Mouse (Mus musculus) MEL (cell line): ENCODE data around the gene 2410004B18Rik. TPM values are rescaled to one million over a fixed set of nuclear protein-coding genes. Genes with fewer than 3 reads are reported as not detected.

ENCODE experiments used
- DNase-seq: peaks from one replicate; pipeline ENCODE4 v3.0.0; 2011; ENCODE audit warnings: low read depth, low spot score
- H3K27ac ChIP-seq: 2 replicates; pipeline ENCODE4 v1.5.1; 2012; ENCODE audit warnings: low read depth, mild to moderate bottlenecking, control low read depth, low read length, moderate library complexity; ENCODE audit not compliant: control insufficient read depth
- H3K27me3 ChIP-seq, 2 experiments: fragments of 150-350 bp in 1 of 2; sonication (generic) in 1 of 2; 2 replicates each; pipeline ENCODE4 v1.6.1; 2012; ENCODE audit warnings: low read length in 2 of 2, mild to moderate bottlenecking in 2 of 2, improper control_type of control experiment in 1 of 2, moderate library complexity in 1 of 2; ENCODE audit not compliant: insufficient read depth in 2 of 2, control insufficient read depth in 1 of 2
- H3K36me3 ChIP-seq, 2 experiments: 2 replicates each; pipeline ENCODE4 v1.6.1; 2012 to 2014; ENCODE audit warnings: low read length in 2 of 2, improper control_type of control experiment in 1 of 2, inconsistent platforms in 1 of 2, mild to moderate bottlenecking in 1 of 2; ENCODE audit not compliant: insufficient read depth in 2 of 2, control insufficient read depth in 1 of 2
- H3K4me1 ChIP-seq, 2 experiments: fragments of 150-350 bp in 1 of 2; sonication (generic) in 1 of 2; 2 replicates each; pipeline ENCODE4 v1.6.1; 2012; ENCODE audit warnings: low read length in 2 of 2, improper control_type of control experiment in 1 of 2, mild to moderate bottlenecking in 1 of 2; ENCODE audit not compliant: insufficient read depth in 2 of 2, control insufficient read depth in 1 of 2
- H3K4me3 ChIP-seq, 2 experiments: fragments of 150-350 bp in 1 of 2; sonication (generic) in 1 of 2; 2 replicates each; pipeline ENCODE4 v1.5.1; 2012; ENCODE audit warnings: low read depth in 2 of 2, low read length in 2 of 2, mild to moderate bottlenecking in 2 of 2, moderate library complexity in 2 of 2, control low read depth in 1 of 2, improper control_type of control experiment in 1 of 2; ENCODE audit not compliant: control insufficient read depth in 1 of 2, insufficient read depth in 1 of 2
- H3K79me2 ChIP-seq: 2 replicates; pipeline ENCODE4 v1.6.1; 2012; ENCODE audit warnings: mild to moderate bottlenecking, low read length, moderate library complexity; ENCODE audit not compliant: control insufficient read depth, poor library complexity, insufficient read depth
- H3K9ac ChIP-seq: 2 replicates; pipeline ENCODE4 v1.6.1; 2012; ENCODE audit warnings: low read depth, mild to moderate bottlenecking, control low read depth, low read length, moderate library complexity; ENCODE audit not compliant: control insufficient read depth, poor library complexity, severe bottlenecking
- H3K9me3 ChIP-seq: fragments of 150-350 bp; sonication (generic); replicated peaks from 2 replicates; pipeline ENCODE4 v1.6.1; 2012; ENCODE audit warnings: mild to moderate bottlenecking, low read length, improper control_type of control experiment, moderate library complexity; ENCODE audit not compliant: insufficient read depth
- BHLHE40 ChIP-seq: IDR thresholded peaks from 2 replicates; pipeline ENCODE4 v1.6.1; 2012; ENCODE audit warnings: low read depth, mild to moderate bottlenecking, inconsistent platforms, low read length, improper control_type of control experiment, borderline replicate concordance
- CHD2 ChIP-seq: IDR thresholded peaks from 2 replicates; pipeline ENCODE4 v1.6.1; 2011; ENCODE audit warnings: low read length, improper control_type of control experiment
- CTCF ChIP-seq, 3 experiments: IDR thresholded peaks in 2 of 3; conservative IDR thresholded peaks in 1 of 3; 2 replicates each; pipeline ENCODE4 v1.5.1; 2011 to 2012; ENCODE audit warnings: low read length in 3 of 3, low read depth in 2 of 3, mild to moderate bottlenecking in 2 of 3, improper control_type of control experiment in 1 of 3, inconsistent platforms in 1 of 3, mixed read lengths in 1 of 3, moderate library complexity in 1 of 3; ENCODE audit not compliant: control insufficient read depth in 1 of 3, insufficient read depth in 1 of 3, poor library complexity in 1 of 3, severe bottlenecking in 1 of 3
- E2F4 ChIP-seq: IDR thresholded peaks from 2 replicates; pipeline ENCODE4 v1.6.1; 2011; ENCODE audit warnings: low read depth, low read length, improper control_type of control experiment, borderline replicate concordance
- ELF1 ChIP-seq: IDR thresholded peaks from 2 replicates; pipeline ENCODE4 v1.6.1; 2014; ENCODE audit warnings: low read depth, mild to moderate bottlenecking, inconsistent platforms, low read length, improper control_type of control experiment, moderate library complexity
- ETS1 ChIP-seq: IDR thresholded peaks from 2 replicates; pipeline ENCODE4 v1.6.1; 2012; ENCODE audit warnings: low read depth, mild to moderate bottlenecking, inconsistent platforms, low read length, improper control_type of control experiment, moderate library complexity
- GABPA ChIP-seq: IDR thresholded peaks from 2 replicates; pipeline ENCODE4 v1.6.1; 2012; ENCODE audit warnings: low read depth, mild to moderate bottlenecking, inconsistent platforms, low read length, improper control_type of control experiment, moderate library complexity
- GATA1 ChIP-seq: IDR thresholded peaks from 2 replicates; pipeline ENCODE4 v1.6.1; 2011; ENCODE audit warnings: low read depth, low read length, improper control_type of control experiment
- HCFC1 ChIP-seq: IDR thresholded peaks from 2 replicates; pipeline ENCODE4 v1.6.1; 2012; ENCODE audit warnings: low read depth, mild to moderate bottlenecking, inconsistent platforms, low read length, improper control_type of control experiment, moderate library complexity
- JUND ChIP-seq: IDR thresholded peaks from 2 replicates; pipeline ENCODE4 v1.6.1; 2011; ENCODE audit warnings: low read depth, mild to moderate bottlenecking, improper control_type of control experiment, low read length
- KAT2A ChIP-seq: conservative IDR thresholded peaks from 2 replicates; pipeline ENCODE4 v1.6.1; 2012; ENCODE audit warnings: low read depth, low read length, improper control_type of control experiment, inconsistent platforms
- MAFK ChIP-seq: IDR thresholded peaks from 2 replicates; pipeline ENCODE4 v1.6.1; 2011; ENCODE audit warnings: low read depth, mild to moderate bottlenecking, low read length, improper control_type of control experiment, borderline replicate concordance
- MAX ChIP-seq: IDR thresholded peaks from 2 replicates; pipeline ENCODE4 v1.6.1; 2011; ENCODE audit warnings: low read length, improper control_type of control experiment
- MEF2A ChIP-seq: IDR thresholded peaks from 2 replicates; pipeline ENCODE4 v1.6.1; 2014; ENCODE audit warnings: low read depth, mild to moderate bottlenecking, inconsistent platforms, low read length, improper control_type of control experiment; ENCODE audit not compliant: poor library complexity, insufficient replicate concordance, severe bottlenecking; ENCODE audit errors: extremely low read depth
- MXI1 ChIP-seq: IDR thresholded peaks from 2 replicates; pipeline ENCODE4 v1.6.1; 2011; ENCODE audit warnings: mild to moderate bottlenecking, low read depth, low read length, improper control_type of control experiment
- MYB ChIP-seq: IDR thresholded peaks from 2 replicates; pipeline ENCODE4 v1.6.1; 2011; ENCODE audit warnings: mild to moderate bottlenecking, low read depth, low read length, improper control_type of control experiment
- MYC ChIP-seq: IDR thresholded peaks from 2 replicates; pipeline ENCODE4 v1.6.1; 2011; ENCODE audit warnings: low read depth, mild to moderate bottlenecking, low read length, improper control_type of control experiment, moderate library complexity
- NELFE ChIP-seq: IDR thresholded peaks from 2 replicates; pipeline ENCODE4 v1.6.1; 2011; ENCODE audit warnings: low read depth, low read length, improper control_type of control experiment
- NRF1 ChIP-seq: IDR thresholded peaks from 2 replicates; pipeline ENCODE4 v1.6.1; 2014; ENCODE audit warnings: low read depth, mild to moderate bottlenecking, inconsistent platforms, low read length, improper control_type of control experiment, moderate library complexity; ENCODE audit not compliant: poor library complexity, insufficient read depth, severe bottlenecking
- POLR2A ChIP-seq, 2 experiments: IDR thresholded peaks; 2 replicates each; pipeline ENCODE4 v1.6.1; 2011 to 2012; ENCODE audit warnings: low read length in 2 of 2, mild to moderate bottlenecking in 2 of 2, control low read depth in 1 of 2, improper control_type of control experiment in 1 of 2, low read depth in 1 of 2, moderate library complexity in 1 of 2; ENCODE audit not compliant: control insufficient read depth in 1 of 2, insufficient read depth in 1 of 2, poor library complexity in 1 of 2
- POLR2AphosphoS2 ChIP-seq: IDR thresholded peaks from 2 replicates; pipeline ENCODE4 v1.6.1; 2011; ENCODE audit warnings: low read length, improper control_type of control experiment
- POLR2AphosphoS5 ChIP-seq: IDR thresholded peaks from 2 replicates; pipeline ENCODE4 v1.6.1; 2012; ENCODE audit warnings: low read depth, borderline replicate concordance, mild to moderate bottlenecking, inconsistent platforms, low read length, moderate library complexity, mixed read lengths
- RCOR1 ChIP-seq: IDR thresholded peaks from 2 replicates; pipeline ENCODE4 v1.6.1; 2012; ENCODE audit warnings: low read depth, mild to moderate bottlenecking, inconsistent platforms, low read length, improper control_type of control experiment
- SIN3A ChIP-seq: IDR thresholded peaks from 2 replicates; pipeline ENCODE4 v1.6.1; 2012; ENCODE audit warnings: low read length, improper control_type of control experiment, inconsistent platforms
- SMC3 ChIP-seq: IDR thresholded peaks from 2 replicates; pipeline ENCODE4 v1.6.1; 2011; ENCODE audit warnings: low read depth, low read length, improper control_type of control experiment
- TAL1 ChIP-seq: IDR thresholded peaks from 2 replicates; pipeline ENCODE4 v1.6.1; 2012; ENCODE audit warnings: mild to moderate bottlenecking, inconsistent platforms, low read length, moderate library complexity, mixed read lengths
- TCF12 ChIP-seq: IDR thresholded peaks from 2 replicates; pipeline ENCODE4 v1.6.1; 2014; ENCODE audit warnings: low read depth, mild to moderate bottlenecking, inconsistent platforms, low read length, improper control_type of control experiment, moderate library complexity
- UBTF ChIP-seq: IDR thresholded peaks from 2 replicates; pipeline ENCODE4 v1.6.1; 2012; ENCODE audit warnings: low read depth, mild to moderate bottlenecking, inconsistent platforms, low read length, improper control_type of control experiment, moderate library complexity, borderline replicate concordance; ENCODE audit not compliant: insufficient read depth
- USF1 ChIP-seq: IDR thresholded peaks from 2 replicates; pipeline ENCODE4 v1.6.1; 2014; ENCODE audit warnings: low read depth, mild to moderate bottlenecking, inconsistent platforms, low read length, improper control_type of control experiment, moderate library complexity
- ZC3H11A ChIP-seq: IDR thresholded peaks from 2 replicates; pipeline ENCODE4 v1.6.1; 2012; ENCODE audit warnings: low read depth, mild to moderate bottlenecking, inconsistent platforms, low read length, improper control_type of control experiment
- ZKSCAN1 ChIP-seq: IDR thresholded peaks from 2 replicates; pipeline ENCODE4 v1.6.1; 2012; ENCODE audit warnings: low read depth, mild to moderate bottlenecking, inconsistent platforms, low read length, improper control_type of control experiment, moderate library complexity
- ZNF384 ChIP-seq: IDR thresholded peaks from 2 replicates; pipeline ENCODE4 v1.6.1; 2012; ENCODE audit warnings: low read depth, mild to moderate bottlenecking, inconsistent platforms, low read length, improper control_type of control experiment
- polyA plus RNA-seq, 2 experiments: library from polyadenylated mRNA; stranded (reverse) in 1 of 2; unstranded in 1 of 2; fragments of >175 nt in 1 of 2; fragments of >200 nt in 1 of 2; gene quantifications; 2 replicates each; pipeline versions ENCODE4 v1.2.1 to v1.2.4; 2012; ENCODE audit warnings: low replicate concordance in 2 of 2, low read depth in 1 of 2; ENCODE audit not compliant: insufficient read length in 2 of 2, insufficient read depth in 1 of 2, missing spikeins in 1 of 2
- total RNA-seq: library from RNA; depleted of rRNA; stranded (reverse); fragments of 300-350 nt; gene quantifications from 2 replicates; pipeline ENCODE4 v1.2.3, GENCODE M21; 2012

Gene 2410004B18Rik
- total and polyA plus RNA-seq, 3 experiments, result 32.3 to 42.3 TPM; not detected in 1

DNA sequence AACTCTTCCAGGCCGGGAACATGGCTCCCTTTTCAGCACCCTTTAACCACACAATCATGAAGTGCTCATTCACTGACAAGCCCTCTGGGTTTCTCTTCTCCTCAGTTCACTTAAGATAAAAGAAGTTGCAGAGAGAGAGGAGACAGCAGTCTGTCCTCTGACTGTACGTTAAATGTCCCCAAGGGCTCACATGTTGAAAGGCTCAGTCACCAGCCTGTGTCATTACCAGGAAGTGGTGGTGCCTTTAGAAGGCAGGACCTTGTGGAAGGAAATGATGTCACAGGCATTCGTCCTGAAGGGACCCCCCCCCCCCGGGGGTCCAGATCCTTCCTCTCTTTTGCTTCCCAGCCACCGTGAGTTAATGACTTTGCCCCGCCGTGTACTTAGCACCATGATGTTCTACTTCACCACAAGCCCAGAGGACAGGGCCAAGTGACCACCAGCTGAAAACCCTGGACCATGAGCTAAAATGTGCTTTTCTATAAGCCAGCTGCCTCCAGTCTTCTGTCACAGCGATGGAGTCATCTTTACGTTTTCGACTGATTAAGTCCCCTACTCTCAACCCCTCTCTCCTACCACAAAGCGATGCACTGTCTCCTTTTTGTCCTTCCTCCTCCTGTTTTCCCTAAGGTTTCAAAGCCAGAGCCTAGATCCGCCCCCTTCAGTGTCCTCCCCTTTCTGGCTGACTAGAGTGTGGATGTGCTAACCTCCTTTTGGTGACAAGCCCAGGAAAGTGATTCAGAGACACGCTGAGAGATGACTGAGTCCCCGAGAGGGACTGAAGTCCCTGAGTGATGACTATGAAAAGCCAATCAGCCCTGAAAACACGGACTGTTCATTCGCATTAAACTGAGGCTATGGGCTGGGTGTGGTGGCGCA, 13.7 kb downstream of the 2410004B18Rik start (continued):
- no peak for TF ChIP-seq ZC3H11A
- no peak for TF ChIP-seq USF1
- TF ChIP-seq ETS1, result peak; percentile 68
- no peak for TF ChIP-seq MAX
- no peak for TF ChIP-seq ZKSCAN1
- no peak for TF ChIP-seq TAL1
- TF ChIP-seq KAT2A, result no peak
- TF ChIP-seq MXI1, result peak; percentile 58
- TF ChIP-seq E2F4, result no peak
- TF ChIP-seq MAFK, result no peak
- no peak for TF ChIP-seq CHD2
- TF ChIP-seq TCF12, result peak; percentile 28; the same call in 1 of the 2 replicates
- TF ChIP-seq MYC, result peak; percentile 52; the same call in 1 of the 2 replicates
- peak; percentile 62 for TF ChIP-seq HCFC1
- no peak for TF ChIP-seq RCOR1
- TF ChIP-seq GATA1, result no peak
- peak; percentile 56 to 57; a peak in 1 of 4 replicates for TF ChIP-seq POLR2A (IDR thresholded peaks at IDR 0.05; ENCODE audit: control insufficient read depth in 1 of 2, insufficient read depth in 1 of 2, low read depth in 1 of 2, low read length in 2 of 2, poor library complexity in 1 of 2)

- Histone ChIP-seq H3K9me3 (no peaks in the 10 kb centered on the region), H3K4me3 (no peak overlapping the region), H3K79me2 (no peaks in the 10 kb centered on the region; the same call in 1 of the 2 replicates), H3K9ac (peak overlapping the region; percentile 78), H3K4me1 (peaks cover 6 to 33% of the 10 kb centered on the region in 2 experiments; a peak in 3 of 4 replicates), H3K36me3 (peaks cover 0 to 35% of the 10 kb centered on the region in 2 experiments; a peak in 2 of 4 replicates), H3K27ac (peak overlapping the region; percentile 100), H3K27me3 (no peaks in the 10 kb centered on the region)
- DNase-seq, result peak; percentile 81
- TF ChIP-seq NELFE (no peak; the same call in 1 of the 2 replicates), MYB (peak; percentile 97), KAT2A (no peak; the same call in 1 of the 2 replicates), MAX (peak; percentile 77), SIN3A (no peak; the same call in 1 of the 2 replicates), POLR2AphosphoS5 (no peak), NRF1 (no peak), ZC3H11A (no peak), CTCF (IDR thresholded peaks at IDR 0.05 in 2 of 3, conservative IDR thresholded peaks at IDR 0.05 in 1 of 3; ENCODE audit: control insufficient read depth in 1 of 3, insufficient read depth in 1 of 3, low read depth in 2 of 3, low read length in 3 of 3, poor library complexity in 1 of 3, severe bottlenecking in 1 of 3) (no peak), UBTF (no peak), BHLHE40 (peak; percentile 56; the same call in 1 of the 2 replicates), GABPA (no peak), ELF1 (no peak), MEF2A (no peak), ZNF384 (no peak), RCOR1 (peak; percentile 90), TAL1 (no peak), USF1 (no peak), POLR2A (IDR thresholded peaks at IDR 0.05; ENCODE audit: control insufficient read depth in 1 of 2, insufficient read depth in 1 of 2, low read depth in 1 of 2, low read length in 2 of 2, poor library complexity in 1 of 2) (peak in 1 of 2 experiments; percentile 40; a peak in 1 of 4 replicates), JUND (no peak), POLR2AphosphoS2 (no peak), SMC3 (0 out of 2 replicates have a peak, but pooled peaks have one; percentile 9), MYC (peak; percentile 75; the same call in 1 of the 2 replicates), ZKSCAN1 (no peak)
Observed at GRCm38 (mm10) chr3:145952945-145953344, 15.1 kb downstream of the 2410004B18Rik start.
